Mouse (Mus musculus) kidney, postnatal 0 days (tissue): ENCODE measurements around the gene Aco2. TPM values are rescaled to one million over a fixed set of nuclear protein-coding genes. Genes with fewer than 3 reads are reported as not detected.

Experiments used
- ATAC-seq: fragments of 200-750 bp; cut with Nextera tagmentation; replicated peaks from 2 replicates; pipeline ENCODE4 v1.8.0; 2017; ENCODE audit warnings: low read depth, moderate number of reproducible peaks, moderate TSS enrichment, moderate library complexity; ENCODE audit not compliant: low FRiP score
- DNase-seq: peaks from one replicate; pipeline ENCODE4 v3.0.0-alpha.2; 2016; ENCODE audit warnings: low spot score
- H3K27ac ChIP-seq: fragments of 300-500 bp; sonication (generic); 2 replicates; pipeline ENCODE4 v1.5.1; 2014; ENCODE audit warnings: mild to moderate bottlenecking
- H3K27me3 ChIP-seq: fragments of 300-500 bp; sonication (generic); 2 replicates; pipeline ENCODE4 v1.6.1; 2014; ENCODE audit warnings: low read length, mixed read lengths; ENCODE audit not compliant: insufficient read depth
- H3K36me3 ChIP-seq: fragments of 300-500 bp; sonication (generic); 2 replicates; pipeline ENCODE4 v1.6.1; 2014; ENCODE audit warnings: low read length, mixed read lengths; ENCODE audit not compliant: insufficient read depth
- H3K4me1 ChIP-seq: fragments of 300-500 bp; sonication (generic); replicated peaks from 2 replicates; pipeline ENCODE4 v1.6.1; 2014; ENCODE audit warnings: antibody characterized with exemption, low read length, mixed read lengths; ENCODE audit not compliant: insufficient read depth
- H3K4me2 ChIP-seq: fragments of 300-500 bp; sonication (generic); 2 replicates; pipeline ENCODE4 v1.6.1; 2014; ENCODE audit warnings: mild to moderate bottlenecking, low read length, moderate library complexity, mixed read lengths
- H3K4me3 ChIP-seq: fragments of 300-500 bp; sonication (generic); replicated peaks from 2 replicates; pipeline ENCODE4 v1.5.1; 2014; ENCODE audit warnings: low read depth, low read length
- H3K9ac ChIP-seq: fragments of 300-500 bp; sonication (generic); 2 replicates; pipeline ENCODE4 v1.6.1; 2014; ENCODE audit warnings: low read depth, low read length
- H3K9me3 ChIP-seq: fragments of 300-500 bp; sonication (generic); replicated peaks from 2 replicates; pipeline ENCODE4 v1.6.1; 2016; ENCODE audit warnings: low read length, inconsistent platforms, mixed read lengths
- CTCF ChIP-seq: IDR thresholded peaks from 2 replicates; pipeline ENCODE4 v1.5.1; 2016; ENCODE audit warnings: antibody characterized with exemption, low read depth, mild to moderate bottlenecking, moderate library complexity
- WGBS: fragments of 180-500 bp; shearing (Covaris S2); extraction: QIAGEN DNeasy Blood & Tissue Kit; methylation state at CpG from one replicate; pipeline ENCODE4 v1.1.7; 2014; 5-methylcytosine and 5-hydroxymethylcytosine counted together
- polyA plus RNA-seq: library from polyadenylated mRNA; unstranded; fragments of >200 nt; fragmentation: Nextera tagmentation; extraction: Ambion mirVana; gene quantifications from 2 replicates; pipeline ENCODE4 v1.2.1, GENCODE M21; 2015

The Aco2 gene
- polyA plus RNA-seq, 1 experiment from 2014 or later: 263 TPM

GRCm38 (mm10) chr15:81858138-81858516, 14.0 kb upstream of the Aco2 start:
- DNase-seq: peak; percentile 92
- Histone ChIP-seq H3K4me1 (0 out of 2 replicates have a peak, but pooled peaks cover 7% of the 10 kb centered on the region), H3K4me2 (peak overlapping the region; percentile 79), H3K36me3 (no peaks in the 10 kb centered on the region), H3K9me3 (no peaks in the 10 kb centered on the region), H3K27me3 (no peaks in the 10 kb centered on the region), H3K27ac (peak overlapping the region; percentile 96), H3K4me3 (peak overlapping the region; percentile 83), H3K9ac (peak overlapping the region; percentile 88)
- TF ChIP-seq CTCF: 0 out of 2 replicates have a peak, but pooled peaks have one; percentile 6
- peak; percentile 41 for ATAC-seq
- WGBS: under 1% methylated on average over 23 of the region's 23 CpGs

GRCm38 (mm10) chr15:81858517-81859329, 13.4 kb upstream of the Aco2 start, which contains the start of gene Tob2:
TSS of gene Tob2 (minus strand) at chr15:81858796.
- TF ChIP-seq CTCF: no peak

GRCm38 (mm10) chr15:81859330-81860255, 12.5 kb upstream of the Aco2 start:
- H3K9ac ChIP-seq: peak overlapping the region; percentile 88
- H3K27ac ChIP-seq: peak overlapping the region; percentile 96
- peak overlapping the region; percentile 83 for H3K4me3 ChIP-seq
- no peak for TF ChIP-seq CTCF
- 0 out of 2 replicates have a peak, but pooled peaks cover 7% of the 10 kb centered on the region for H3K4me1 ChIP-seq
- WGBS: 0% methylated on average over 39 of the region's 39 CpGs
- H3K4me2 ChIP-seq: peak overlapping the region; percentile 79
- peaks cover 3% of the 10 kb centered on the region; the same call in 1 of the 2 replicates for H3K36me3 ChIP-seq
- H3K9me3 ChIP-seq: no peaks in the 10 kb centered on the region
- peak; percentile 99 for DNase-seq
- no peaks in the 10 kb centered on the region for H3K27me3 ChIP-seq
- peak; percentile 76 for ATAC-seq

More at GRCm38 (mm10) chr15:81858517-81859329, 13.4 kb upstream of the Aco2 start, which contains the start of gene Tob2:
- peak within 1 kb of the TSS; percentile 79 for H3K4me2 ChIP-seq
- peak; percentile 62 for DNase-seq
- peak within 1 kb of the TSS; percentile 83 for H3K4me3 ChIP-seq
- H3K9ac ChIP-seq: peak within 1 kb of the TSS; percentile 88
- no peaks in the 10 kb centered on the region for H3K9me3 ChIP-seq
- 0 out of 2 replicates have a peak, but pooled peaks cover 7% of the 10 kb centered on the region for H3K4me1 ChIP-seq
- H3K36me3 ChIP-seq: no peaks in the 10 kb centered on the region
- no peak; the same call in 1 of the 2 replicates for ATAC-seq
- H3K27ac ChIP-seq: peak within 1 kb of the TSS; percentile 96
- WGBS: under 1% methylated on average over 42 of the region's 44 CpGs
- H3K27me3 ChIP-seq: no peaks in the 10 kb centered on the region

GRCm38 (mm10) chr15:81860471-81861135, 11.5 kb upstream of the Aco2 start:
- H3K4me2 ChIP-seq: peak overlapping the region; percentile 79
- TF ChIP-seq CTCF: no peak
- no peaks in the 10 kb centered on the region for H3K27me3 ChIP-seq
- H3K9ac ChIP-seq: no peak overlapping the region
- 0 out of 2 replicates have a peak, but pooled peaks cover 2% of the 10 kb centered on the region for H3K4me1 ChIP-seq
- peaks cover 8% of the 10 kb centered on the region; the same call in 1 of the 2 replicates for H3K36me3 ChIP-seq
- H3K27ac ChIP-seq: peak overlapping the region; percentile 55
- no peaks in the 10 kb centered on the region for H3K9me3 ChIP-seq
- ATAC-seq (no peak), DNase-seq (no peak)
- WGBS: 35% methylated on average over 8 of the region's 8 CpGs
- H3K4me3 ChIP-seq: 0 out of 2 replicates have a peak overlapping the region, but pooled peaks have one; percentile 83

GRCm38 (mm10) chr15:81864238-81864637, 7.9 kb upstream of the Aco2 start:
- Histone ChIP-seq H3K36me3 (peaks cover 44% of the 10 kb centered on the region), H3K4me3 (no peak overlapping the region), H3K4me1 (no peaks in the 10 kb centered on the region), H3K27ac (no peak overlapping the region), H3K4me2 (no peak overlapping the region), H3K9me3 (no peaks in the 10 kb centered on the region), H3K27me3 (no peaks in the 10 kb centered on the region), H3K9ac (no peak overlapping the region)
- TF ChIP-seq CTCF: no peak
- WGBS: 93% methylated on average over 7 of the region's 7 CpGs
- no peak for DNase-seq
- ATAC-seq: no peak
